Mouse (Mus musculus) liver, embryonic 14.5 days (tissue): ENCODE measurements at regions not wholly inside any gene's neighbourhood (a gene's known extent, or its start where the extent isn't known, plus 50 kb on each side); places are given as distances from the start of the nearest gene placed in this dataset.

ENCODE experiments used
- ATAC-seq: fragments of 200-750 bp; cut with Nextera tagmentation; 2 replicates; pipeline ENCODE4 v1.8.0; 2017; ENCODE audit warnings: moderate number of reproducible peaks, mild to moderate bottlenecking, moderate library complexity; ENCODE audit not compliant: insufficient read depth
- DNase-seq, 3 experiments: peaks; one replicate each; pipeline ENCODE4 v3.0.0-alpha.2; 2012 to 2013; ENCODE audit warnings: low read depth in 3 of 3, low spot score in 3 of 3
- H3K27ac ChIP-seq: fragments of 300-500 bp; sonication (generic); 2 replicates; pipeline ENCODE4 v1.5.1; 2014; ENCODE audit warnings: moderate library complexity, mild to moderate bottlenecking, control low read depth, inconsistent platforms
- H3K27me3 ChIP-seq: fragments of 300-500 bp; sonication (generic); 2 replicates; pipeline ENCODE4 v1.6.1; 2014; ENCODE audit warnings: mild to moderate bottlenecking, low read length, moderate library complexity; ENCODE audit not compliant: control insufficient read depth, insufficient read depth
- H3K36me3 ChIP-seq: fragments of 300-500 bp; sonication (generic); replicated peaks from 2 replicates; pipeline ENCODE4 v1.6.1; 2014; ENCODE audit warnings: low read depth; ENCODE audit not compliant: control insufficient read depth, insufficient read depth
- H3K4me1 ChIP-seq, 2 experiments: fragments of 200-500 bp in 1 of 2; fragments of 300-500 bp in 1 of 2; sonication (generic) in 1 of 2; replicated peaks; 2 replicates each; pipeline ENCODE4 v1.6.1; 2012 to 2014; ENCODE audit warnings: antibody characterized with exemption in 1 of 2, inconsistent platforms in 1 of 2, low read length in 1 of 2; ENCODE audit not compliant: control insufficient read depth in 2 of 2, insufficient read depth in 2 of 2
- H3K4me2 ChIP-seq: fragments of 300-500 bp; sonication (generic); 2 replicates; pipeline ENCODE4 v1.6.1; 2014; ENCODE audit warnings: low read depth, mild to moderate bottlenecking, control low read depth, moderate library complexity
- H3K4me3 ChIP-seq, 2 experiments: fragments of 200-500 bp in 1 of 2; fragments of 300-500 bp in 1 of 2; sonication (generic) in 1 of 2; 2 replicates each; pipeline ENCODE4 v1.5.1; 2012 to 2014; ENCODE audit warnings: low read depth in 2 of 2, low read length in 2 of 2, mild to moderate bottlenecking in 2 of 2, control low read depth in 1 of 2, inconsistent platforms in 1 of 2, moderate library complexity in 1 of 2; ENCODE audit not compliant: insufficient read depth in 1 of 2
- H3K9ac ChIP-seq: fragments of 300-500 bp; sonication (generic); replicated peaks from 2 replicates; pipeline ENCODE4 v1.6.1; 2014; ENCODE audit warnings: mild to moderate bottlenecking, control low read depth, moderate library complexity
- H3K9me3 ChIP-seq: fragments of 300-500 bp; sonication (generic); 2 replicates; pipeline ENCODE4 v1.6.1; 2016; ENCODE audit warnings: low read length, mixed read lengths; ENCODE audit not compliant: control insufficient read depth
- CTCF ChIP-seq: IDR thresholded peaks from 2 replicates; pipeline ENCODE4 v1.5.1; 2016; ENCODE audit warnings: antibody characterized with exemption, low read depth, control low read depth
- EP300 ChIP-seq: IDR thresholded peaks from 2 replicates; pipeline ENCODE4 v1.6.1; 2016; ENCODE audit warnings: antibody characterized with exemption, low read depth
- WGBS: fragments of 180-500 bp; shearing (Covaris S2); extraction: QIAGEN DNeasy Blood & Tissue Kit; methylation state at CpG from one replicate; pipeline ENCODE4 v1.1.7; 2014; ENCODE audit not compliant: insufficient replicate concordance; 5-methylcytosine and 5-hydroxymethylcytosine counted together

GRCm38 (mm10) chr3:148056074-148056473 lies 934.3 kb downstream of the Adgrl2 start:
- H3K4me2 ChIP-seq: no peak overlapping the region
- H3K9ac ChIP-seq: no peak overlapping the region
- no peak overlapping the region for H3K4me3 ChIP-seq
- no peaks in the 10 kb centered on the region for H3K9me3 ChIP-seq
- H3K4me1 ChIP-seq: no peaks in the 10 kb centered on the region
- ATAC-seq (no peak), DNase-seq (no peak)
- TF ChIP-seq EP300: no peak
- no peak for TF ChIP-seq CTCF
- no peaks in the 10 kb centered on the region for H3K27me3 ChIP-seq
- 49% methylated on average over 4 of the region's 4 CpGs for WGBS
- H3K36me3 ChIP-seq: no peaks in the 10 kb centered on the region
- no peak overlapping the region for H3K27ac ChIP-seq

DNA sequence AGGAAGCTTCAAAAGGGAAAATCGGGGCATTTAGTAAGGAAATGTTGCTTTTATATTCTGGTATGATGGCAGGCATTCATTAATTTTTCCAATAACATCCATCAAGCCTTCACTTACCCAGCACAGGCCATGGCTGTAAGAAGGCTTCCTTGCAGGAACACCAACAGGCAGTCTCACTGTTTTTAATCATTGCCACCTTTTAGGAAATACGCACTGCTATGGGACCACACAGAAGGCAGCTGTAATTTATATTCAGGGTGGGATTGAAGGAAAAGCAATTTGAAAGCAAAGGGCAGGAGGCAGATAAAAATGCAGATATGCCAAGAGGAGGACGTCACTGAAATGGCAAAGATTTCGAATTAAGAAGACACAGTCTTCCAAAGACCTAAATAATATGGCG lies 937.8 kb downstream of the Adgrl2 start:
- TF ChIP-seq EP300 (no peak), CTCF (no peak)
- no peak for ATAC-seq
- no peaks in the 10 kb centered on the region for H3K4me1 ChIP-seq
- 59% methylated on average over 5 of the region's 5 CpGs for WGBS
- H3K4me2 ChIP-seq: no peak overlapping the region
- H3K9ac ChIP-seq: no peak overlapping the region
- H3K27me3 ChIP-seq: no peaks in the 10 kb centered on the region
- no peak overlapping the region for H3K4me3 ChIP-seq
- H3K27ac ChIP-seq: no peak overlapping the region
- H3K9me3 ChIP-seq: no peaks in the 10 kb centered on the region
- no peak for DNase-seq
- H3K36me3 ChIP-seq: no peaks in the 10 kb centered on the region

DNA sequence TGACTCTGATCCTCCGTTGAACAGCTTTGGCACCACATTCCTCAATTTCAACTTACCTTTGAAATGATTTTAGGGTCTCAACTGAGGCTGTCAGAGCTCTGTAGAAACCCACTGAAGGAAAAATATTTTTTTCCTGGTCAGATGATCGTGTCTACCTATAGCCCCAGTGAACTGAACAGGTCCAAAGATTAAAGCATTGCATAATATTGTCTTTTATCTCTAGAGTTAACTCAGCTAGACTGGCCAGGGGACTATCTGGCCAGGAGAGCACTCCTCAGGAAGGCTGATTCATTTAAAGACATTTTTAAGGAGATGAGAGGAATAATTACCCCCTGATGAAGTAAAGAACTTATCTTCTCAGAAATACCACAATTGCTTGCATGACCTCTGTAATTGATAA lies 942.1 kb downstream of the Adgrl2 start:
- no peak for TF ChIP-seq EP300
- no peak for TF ChIP-seq CTCF
- DNase-seq: no peak
- Histone ChIP-seq H3K9me3 (no peaks in the 10 kb centered on the region), H3K4me1 (no peaks in the 10 kb centered on the region), H3K9ac (no peak overlapping the region), H3K36me3 (no peaks in the 10 kb centered on the region), H3K4me2 (no peak overlapping the region), H3K4me3 (no peak overlapping the region), H3K27me3 (no peaks in the 10 kb centered on the region), H3K27ac (no peak overlapping the region)
- no peak for ATAC-seq
- WGBS: 47% methylated on average over 2 of the region's 2 CpGs

DNA sequence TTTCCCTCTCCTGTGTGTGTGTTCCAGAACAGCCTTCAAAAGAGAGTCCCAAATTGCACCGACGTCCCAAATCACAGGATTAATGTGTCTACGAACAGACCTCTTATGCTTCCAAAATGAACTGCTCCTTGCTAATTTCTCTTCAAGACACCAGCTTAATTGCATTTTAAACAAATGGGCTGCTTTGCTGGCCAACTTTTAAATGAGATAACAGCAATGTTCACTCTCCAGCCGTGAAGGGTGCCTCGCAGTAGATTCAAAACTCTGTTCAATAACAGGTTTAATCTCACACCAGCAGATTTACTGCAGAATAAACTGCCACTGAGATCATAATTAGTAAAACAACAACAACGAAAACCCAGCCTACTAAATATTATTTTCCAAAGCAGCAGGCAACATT lies 957.8 kb downstream of the Adgrl2 start:
- WGBS: 68% methylated on average over 6 of the region's 6 CpGs
- H3K27me3 ChIP-seq: no peaks in the 10 kb centered on the region
- ATAC-seq: no peak

DNA sequence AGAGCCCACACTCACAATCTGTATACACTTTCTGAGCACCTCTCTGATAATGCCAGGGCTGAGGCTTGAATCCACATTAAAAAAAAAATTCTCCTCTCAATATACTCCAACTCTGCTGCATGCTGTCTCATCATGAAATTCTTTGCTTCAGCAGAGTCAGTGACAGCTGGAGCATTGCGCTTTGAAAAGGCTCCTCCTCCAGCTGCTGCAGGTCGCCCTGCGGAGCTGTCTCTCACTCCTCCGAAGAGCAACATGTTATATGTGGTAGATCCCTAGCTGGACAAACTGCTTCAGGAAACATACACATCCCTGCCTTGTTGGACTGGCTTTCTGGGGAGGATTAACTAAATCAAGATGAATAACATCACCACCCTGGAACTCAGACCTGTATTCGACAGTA lies 984.5 kb downstream of the Adgrl2 start:
- Histone ChIP-seq H3K27me3 (no peaks in the 10 kb centered on the region), H3K36me3 (no peaks in the 10 kb centered on the region), H3K4me2 (no peak overlapping the region), H3K9me3 (no peaks in the 10 kb centered on the region), H3K9ac (no peak overlapping the region), H3K4me1 (no peaks in the 10 kb centered on the region), H3K27ac (no peak overlapping the region), H3K4me3 (no peak overlapping the region)
- no peak for ATAC-seq
- WGBS: 55% methylated on average over 5 of the region's 5 CpGs
- no peak for DNase-seq
- TF ChIP-seq CTCF (no peak), EP300 (no peak)

More for the DNA sequence above, 957.8 kb downstream of the Adgrl2 start:
- no peak for DNase-seq
- Histone ChIP-seq H3K4me1 (no peaks in the 10 kb centered on the region), H3K4me3 (no peak overlapping the region), H3K9me3 (no peaks in the 10 kb centered on the region), H3K36me3 (no peaks in the 10 kb centered on the region), H3K4me2 (no peak overlapping the region), H3K27ac (no peak overlapping the region), H3K9ac (no peak overlapping the region)
- no peak for TF ChIP-seq CTCF
- no peak for TF ChIP-seq EP300

DNA sequence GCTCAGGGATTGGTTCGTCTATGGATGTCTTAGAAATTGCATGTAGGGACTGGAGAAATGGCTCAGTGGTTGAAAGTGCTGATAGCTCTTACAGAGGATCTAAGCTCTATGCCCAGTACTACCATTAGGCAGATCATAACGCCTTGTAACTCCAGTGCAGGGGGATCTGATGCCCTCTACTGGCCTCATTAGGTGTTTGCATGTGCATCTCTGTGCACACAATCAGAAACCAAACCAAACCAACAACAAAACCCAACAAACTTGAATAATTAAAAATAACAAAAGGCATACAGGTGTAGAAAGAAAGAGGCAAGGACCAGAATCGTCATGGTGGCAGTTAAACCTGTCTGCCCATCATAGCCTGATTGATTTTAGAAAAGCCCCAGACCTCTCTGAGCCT lies 986.3 kb downstream of the Adgrl2 start:
- DNase-seq (no peak), ATAC-seq (no peak)
- H3K27ac ChIP-seq: no peak overlapping the region
- WGBS: 26% methylated on average over 3 of the region's 3 CpGs
- no peak overlapping the region for H3K4me2 ChIP-seq
- no peaks in the 10 kb centered on the region for H3K36me3 ChIP-seq
- H3K9ac ChIP-seq: no peak overlapping the region
- H3K4me1 ChIP-seq: no peaks in the 10 kb centered on the region
- H3K27me3 ChIP-seq: no peaks in the 10 kb centered on the region
- TF ChIP-seq EP300: no peak
- TF ChIP-seq CTCF: peak; percentile 50
- H3K9me3 ChIP-seq: no peaks in the 10 kb centered on the region
- H3K4me3 ChIP-seq: no peak overlapping the region
